Mouse (Mus musculus) G1E (cell line): ENCODE results near the gene Gpr137b.
"Not testable (repeated sequence)": the region's sequence is repeated elsewhere in the genome, so short reads cannot be mapped to it uniquely, and the experiment has no call there.

Experiments
- CTCF ChIP-seq: IDR thresholded peaks from 2 replicates; pipeline ENCODE4 v1.5.1; 2012; ENCODE audit warnings: low read depth, low read length, inconsistent platforms, mixed read lengths
- TAL1 ChIP-seq: conservative IDR thresholded peaks from 2 replicates; pipeline ENCODE4 v1.6.1; 2012; ENCODE audit warnings: low read depth, low read length, inconsistent platforms, mixed read lengths

DNA sequence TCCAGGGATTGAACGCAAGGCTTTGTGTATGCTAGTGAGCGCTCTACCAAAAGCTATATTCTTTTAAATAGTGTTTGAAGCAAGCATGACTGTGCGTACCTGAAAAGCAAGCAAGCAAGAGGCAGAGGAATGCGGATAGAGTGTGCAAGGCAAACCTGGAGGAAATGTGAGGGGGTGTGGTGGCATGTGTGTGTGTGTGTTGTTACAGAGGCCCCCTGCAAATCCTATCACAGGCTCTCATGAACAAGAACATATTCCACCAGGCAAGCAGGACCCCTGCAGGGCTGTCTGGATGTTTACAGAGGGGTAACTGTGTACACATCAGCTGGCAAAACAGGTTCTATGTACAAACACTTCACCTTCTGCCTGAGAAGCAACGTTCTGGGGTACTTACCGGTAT is 19.8 kb downstream of the Gpr137b start:
- TF ChIP-seq CTCF, TAL1: not testable (repeated sequence)
